Mouse (Mus musculus) frontal cortex, postnatal 36 days (tissue): Measurements from ENCODE around the gene Hck.

ENCODE experiments used
- DNase-seq, 2 experiments: peaks; one replicate each; pipeline ENCODE4 v3.0.0; 2022; ENCODE audit warnings: low spot score in 2 of 2

Hck gene

GRCm38 (mm10) chr2:153090551-153091165, 17.6 kb upstream of the Hck start:
- DNase-seq = no peak

- no peak for DNase-seq
Observed at GRCm38 (mm10) chr2:153107046-153107766, 1.1 kb upstream of the Hck start.

GRCm38 (mm10) chr2:153107802-153108201, 466 bp upstream of the Hck start:
- no peak for DNase-seq

GRCm38 (mm10) chr2:153109596-153109995, 1.3 kb downstream of the Hck start:
- no peak for DNase-seq

- no peak for DNase-seq
Observed at GRCm38 (mm10) chr2:153111298-153111697, 3.0 kb downstream of the Hck start.

GRCm38 (mm10) chr2:153115679-153116081, 7.4 kb downstream of the Hck start:
- DNase-seq = no peak

- no peak for DNase-seq
Observed at GRCm38 (mm10) chr2:153117051-153117486, 8.8 kb downstream of the Hck start.

GRCm38 (mm10) chr2:153119488-153119887, 11.2 kb downstream of the Hck start:
- DNase-seq = no peak

- no peak for DNase-seq
Observed at GRCm38 (mm10) chr2:153120126-153120525, 11.9 kb downstream of the Hck start.

GRCm38 (mm10) chr2:153121821-153122615, 13.8 kb downstream of the Hck start:
- DNase-seq = no peak

- DNase-seq = no peak
Observed at GRCm38 (mm10) chr2:153122701-153123100, 14.4 kb downstream of the Hck start.

- DNase-seq = no peak
Observed at GRCm38 (mm10) chr2:153125875-153126274, 17.6 kb downstream of the Hck start.

- DNase-seq = no peak
Observed at GRCm38 (mm10) chr2:153131019-153131418, 22.8 kb downstream of the Hck start.

- DNase-seq = no peak
Observed at GRCm38 (mm10) chr2:153134237-153134636, 26.0 kb downstream of the Hck start.

GRCm38 (mm10) chr2:153136211-153136610, 27.9 kb downstream of the Hck start:
- DNase-seq = no peak

GRCm38 (mm10) chr2:153139158-153139557, 30.9 kb downstream of the Hck start:
- no peak for DNase-seq

- DNase-seq = peak in 1 of 2 experiments; percentile 19
Observed at GRCm38 (mm10) chr2:153139996-153140613, 31.8 kb downstream of the Hck start.

- peak; percentile 46 to 68 for DNase-seq
Observed at GRCm38 (mm10) chr2:153142620-153143199, 34.4 kb downstream of the Hck start.

- DNase-seq = no peak
Observed at GRCm38 (mm10) chr2:153145346-153145745, 37.1 kb downstream of the Hck start.

- DNase-seq = no peak
Observed at GRCm38 (mm10) chr2:153147236-153147635, 39.0 kb downstream of the Hck start.

- peak; percentile 67 to 76 for DNase-seq
Observed at GRCm38 (mm10) chr2:153147715-153148114, 39.4 kb downstream of the Hck start.

- no peak for DNase-seq
Observed at GRCm38 (mm10) chr2:153149742-153150141, 41.5 kb downstream of the Hck start.
